Mouse (Mus musculus) lung, postnatal 0 days (tissue): Measurements from ENCODE around the gene Usb1. TPM values are rescaled to one million over a fixed set of nuclear protein-coding genes. Genes with fewer than 3 reads are reported as not detected.

Experiments used
- ATAC-seq: fragments of 200-750 bp; cut with Nextera tagmentation; 2 replicates; pipeline ENCODE4 v1.8.0; 2017; ENCODE audit warnings: moderate library complexity
- DNase-seq: peaks from one replicate; pipeline ENCODE4 v3.0.0-alpha.2; 2016; ENCODE audit warnings: low spot score
- H3K27ac ChIP-seq: fragments of 300-500 bp; sonication (generic); 2 replicates; pipeline ENCODE4 v1.5.1; 2014; ENCODE audit warnings: antibody characterized with exemption, mild to moderate bottlenecking, low read length, mixed read lengths
- H3K27me3 ChIP-seq: fragments of 300-500 bp; sonication (generic); replicated peaks from 2 replicates; pipeline ENCODE4 v1.6.1; 2014; ENCODE audit warnings: low read length, mixed read lengths; ENCODE audit not compliant: insufficient read depth
- H3K36me3 ChIP-seq: fragments of 300-500 bp; sonication (generic); 2 replicates; pipeline ENCODE4 v1.6.1; 2014; ENCODE audit warnings: low read length, mixed read lengths; ENCODE audit not compliant: insufficient read depth
- H3K4me1 ChIP-seq: fragments of 300-500 bp; sonication (generic); 2 replicates; pipeline ENCODE4 v1.6.1; 2014; ENCODE audit warnings: antibody characterized with exemption, low read depth, low read length, mixed read lengths; ENCODE audit not compliant: insufficient read depth
- H3K4me2 ChIP-seq: fragments of 300-500 bp; sonication (generic); replicated peaks from 2 replicates; pipeline ENCODE4 v1.6.1; 2014; ENCODE audit warnings: low read depth, mild to moderate bottlenecking, low read length, moderate library complexity, mixed read lengths
- H3K4me3 ChIP-seq: fragments of 300-500 bp; sonication (generic); 2 replicates; pipeline ENCODE4 v1.5.1; 2014; ENCODE audit warnings: low read depth, low read length
- H3K9ac ChIP-seq: fragments of 300-500 bp; sonication (generic); replicated peaks from 2 replicates; pipeline ENCODE4 v1.6.1; 2014; ENCODE audit warnings: low read depth, mild to moderate bottlenecking
- H3K9me3 ChIP-seq: fragments of 300-500 bp; sonication (generic); 2 replicates; pipeline ENCODE4 v1.6.1; 2016; ENCODE audit warnings: low read length, mixed read lengths
- CTCF ChIP-seq: IDR thresholded peaks from 2 replicates; pipeline ENCODE4 v1.5.1; 2016; ENCODE audit warnings: antibody characterized with exemption, mild to moderate bottlenecking
- EP300 ChIP-seq: IDR thresholded peaks from 2 replicates; pipeline ENCODE4 v1.6.1; 2016; ENCODE audit warnings: antibody characterized with exemption, mild to moderate bottlenecking, control low read depth
- WGBS: fragments of 180-500 bp; shearing (Covaris S2); extraction: QIAGEN DNeasy Blood & Tissue Kit; methylation state at CpG from one replicate; pipeline ENCODE4 v1.1.7; 2014; 5-methylcytosine and 5-hydroxymethylcytosine counted together
- polyA plus RNA-seq: library from polyadenylated mRNA; unstranded; fragments of >200 nt; fragmentation: Nextera tagmentation; extraction: Ambion mirVana; gene quantifications from 2 replicates; pipeline ENCODE4 v1.2.1, GENCODE M21; 2015

Usb1 gene
- polyA plus RNA-seq, 1 experiment from 2014 or later = 39.2 TPM

DNA sequence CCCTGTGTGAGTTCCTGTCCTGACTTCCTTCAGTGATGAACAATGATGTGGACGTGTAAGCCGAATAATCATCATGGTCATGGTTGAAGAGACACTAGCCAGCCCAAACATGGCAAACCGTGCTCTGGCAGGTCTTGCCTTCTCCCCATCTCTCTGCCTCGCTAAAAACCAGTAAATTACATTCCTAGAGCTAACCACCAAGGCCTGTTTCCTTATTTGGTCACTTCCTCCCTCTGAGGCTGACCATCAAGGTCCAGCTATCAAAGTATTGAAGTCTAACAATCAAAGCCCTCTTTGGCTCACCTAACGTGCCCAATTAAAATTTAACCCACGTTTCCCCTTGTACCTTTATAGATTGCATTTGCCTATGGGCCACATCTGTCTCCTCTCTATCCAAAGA is 30.2 kb downstream of the Usb1 start:
- no peak overlapping the region for H3K4me2 ChIP-seq
- H3K27ac ChIP-seq = no peak overlapping the region
- H3K36me3 ChIP-seq = no peaks in the 10 kb centered on the region
- no peaks in the 10 kb centered on the region for H3K9me3 ChIP-seq
- ATAC-seq (no peak), DNase-seq (no peak)
- H3K27me3 ChIP-seq = no peaks in the 10 kb centered on the region
- TF ChIP-seq CTCF = no peak
- no peak for TF ChIP-seq EP300
- no peak overlapping the region for H3K4me3 ChIP-seq
- 60% methylated on average over 6 of the region's 6 CpGs for WGBS
- peaks cover 5% of the 10 kb centered on the region for H3K4me1 ChIP-seq
- no peak overlapping the region for H3K9ac ChIP-seq

DNA sequence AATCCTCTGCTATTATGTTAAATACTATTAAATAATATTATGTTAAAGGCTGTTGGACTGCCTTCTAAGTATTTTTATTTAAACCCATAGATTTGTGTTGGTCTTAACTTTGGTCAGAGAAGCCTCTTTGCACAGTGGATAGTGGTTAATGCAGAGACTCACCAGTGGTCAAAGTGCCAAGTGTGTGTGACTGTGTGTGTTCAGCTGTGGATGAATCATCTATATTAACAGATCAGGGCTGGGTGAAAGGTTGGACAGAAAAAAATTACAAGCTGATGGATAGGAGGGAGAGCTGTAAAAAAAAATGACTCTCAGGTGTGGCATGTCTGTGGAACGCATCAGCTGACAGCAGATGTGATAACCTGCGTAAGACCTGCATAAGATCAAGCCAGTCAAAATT is 31.8 kb downstream of the Usb1 start:
- Histone ChIP-seq H3K9me3 (no peaks in the 10 kb centered on the region), H3K4me2 (no peak overlapping the region), H3K36me3 (no peaks in the 10 kb centered on the region), H3K4me1 (peaks cover 4% of the 10 kb centered on the region), H3K9ac (no peak overlapping the region), H3K27me3 (no peaks in the 10 kb centered on the region), H3K27ac (no peak overlapping the region), H3K4me3 (no peak overlapping the region)
- no peak for TF ChIP-seq CTCF
- TF ChIP-seq EP300 = no peak
- no peak for DNase-seq
- no peak for ATAC-seq
- WGBS = 91% methylated on average over 2 of the region's 2 CpGs

DNA sequence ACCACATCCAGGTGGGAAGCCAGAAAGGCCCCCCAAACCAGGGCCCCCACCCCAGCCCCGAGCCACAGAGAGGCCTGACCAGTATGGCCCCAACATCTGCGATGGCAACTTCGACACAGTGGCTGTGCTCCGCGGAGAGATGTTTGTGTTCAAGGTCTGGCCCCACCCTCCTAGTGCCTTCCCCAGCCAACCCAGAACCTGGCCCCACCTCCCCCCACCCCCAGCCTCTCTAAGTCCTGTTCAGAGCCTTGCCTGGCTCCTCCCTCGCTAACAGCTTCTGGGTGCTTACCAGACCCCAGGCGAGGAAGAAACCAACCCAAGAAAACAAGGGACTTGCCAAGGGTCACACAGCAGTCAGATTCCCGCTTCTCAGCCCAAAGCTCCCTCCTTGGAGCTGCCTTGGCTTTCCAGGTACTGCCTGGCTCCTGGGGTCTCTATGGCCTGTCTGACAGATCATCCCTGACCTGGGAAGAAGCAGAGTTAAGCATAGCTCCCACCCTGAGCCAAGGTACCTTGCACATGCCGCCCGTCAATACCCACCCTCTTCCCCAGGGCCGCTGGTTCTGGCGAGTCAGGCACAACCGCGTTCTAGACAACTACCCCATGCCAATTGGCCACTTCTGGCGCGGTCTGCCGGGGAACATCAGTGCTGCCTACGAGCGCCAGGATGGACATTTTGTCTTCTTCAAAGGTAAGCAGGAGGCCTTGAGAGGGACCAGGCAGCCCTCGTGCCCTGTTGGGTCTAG is 37.7 kb downstream of the Usb1 start:
- DNase-seq (peak; percentile 70), ATAC-seq (peak; percentile 83)
- Histone ChIP-seq H3K4me3 (no peak overlapping the region), H3K4me1 (peaks cover 6% of the 10 kb centered on the region; the same call in 1 of the 2 replicates), H3K27me3 (no peaks in the 10 kb centered on the region), H3K36me3 (no peaks in the 10 kb centered on the region), H3K27ac (no peak overlapping the region), H3K9me3 (no peaks in the 10 kb centered on the region), H3K4me2 (peak overlapping the region; percentile 46), H3K9ac (0 out of 2 replicates have a peak overlapping the region, but pooled peaks have one; percentile 8)
- 50% methylated on average over 20 of the region's 20 CpGs for whole genome bisulfite sequencing
- TF ChIP-seq EP300 (no peak), CTCF (no peak)

DNA sequence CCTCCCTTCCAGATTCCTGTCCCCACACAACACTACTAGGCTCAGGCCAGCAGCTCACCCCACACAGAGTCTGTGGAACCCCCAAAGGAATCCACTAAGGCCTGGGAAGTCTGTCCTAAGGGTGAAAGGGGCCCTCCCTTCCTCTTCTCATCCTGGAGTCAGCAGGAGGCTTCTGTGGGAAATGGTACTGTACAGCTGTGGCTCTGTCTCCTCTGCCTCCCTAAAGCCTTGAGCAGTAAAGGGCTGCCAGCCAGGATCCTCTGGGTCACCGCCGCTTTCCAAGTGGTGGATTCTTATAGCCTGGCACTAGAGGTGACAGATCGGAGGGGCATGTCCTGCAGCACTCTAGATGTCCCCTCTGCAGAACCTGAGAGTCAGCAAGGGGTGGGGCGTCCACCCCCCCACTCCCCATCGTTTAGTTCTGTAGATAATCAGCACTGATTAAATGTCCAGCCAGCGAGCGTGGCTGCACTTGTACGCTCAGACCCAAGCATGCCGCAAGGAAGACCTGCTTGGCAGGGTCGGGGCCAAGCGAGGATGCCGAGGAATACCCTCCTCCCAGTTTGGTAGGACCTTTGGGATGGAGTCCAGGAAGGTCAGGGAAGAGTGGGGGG is 41.4 kb downstream of the Usb1 start:
- H3K27ac ChIP-seq = no peak overlapping the region
- H3K4me2 ChIP-seq = no peak overlapping the region
- no peak overlapping the region for H3K4me3 ChIP-seq
- TF ChIP-seq CTCF (no peak), EP300 (no peak)
- H3K9ac ChIP-seq = no peak overlapping the region
- no peaks in the 10 kb centered on the region for H3K9me3 ChIP-seq
- H3K27me3 ChIP-seq = no peaks in the 10 kb centered on the region
- H3K4me1 ChIP-seq = peaks cover 11% of the 10 kb centered on the region; the same call in 1 of the 2 replicates
- DNase-seq = no peak
- H3K36me3 ChIP-seq = no peaks in the 10 kb centered on the region
- ATAC-seq = no peak
- WGBS = 52% methylated on average over 12 of the region's 12 CpGs

DNA sequence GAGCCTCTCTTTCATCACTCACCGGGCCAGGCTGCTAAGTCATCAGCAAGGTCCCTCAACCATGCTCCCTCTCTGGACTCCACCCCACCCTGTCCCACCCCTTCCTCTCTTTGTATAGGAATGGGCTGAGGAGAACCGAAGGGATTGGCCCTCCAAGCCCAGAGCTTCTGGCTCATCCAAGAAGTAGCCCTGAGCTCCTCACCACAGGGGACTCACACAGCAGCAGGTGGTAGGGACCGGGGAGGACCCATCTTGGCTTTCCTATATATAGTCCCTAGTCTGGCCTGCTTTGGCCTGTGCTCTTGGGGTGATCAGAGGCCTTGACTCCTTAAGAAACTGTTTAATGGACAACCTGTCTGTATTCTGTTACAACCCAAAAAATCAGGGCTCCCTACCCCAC is 42.3 kb downstream of the Usb1 start:
- Histone ChIP-seq H3K27me3 (no peaks in the 10 kb centered on the region), H3K4me3 (no peak overlapping the region), H3K4me1 (peaks cover 9% of the 10 kb centered on the region; the same call in 1 of the 2 replicates), H3K27ac (no peak overlapping the region), H3K4me2 (no peak overlapping the region), H3K9me3 (no peaks in the 10 kb centered on the region), H3K9ac (no peak overlapping the region), H3K36me3 (no peaks in the 10 kb centered on the region)
- peak; percentile 38 for DNase-seq
- WGBS = 63% methylated on average over 3 of the region's 3 CpGs
- 0 out of 2 replicates have a peak, but pooled peaks have one; percentile 6 for ATAC-seq
- no peak for TF ChIP-seq CTCF
- no peak for TF ChIP-seq EP300

DNA sequence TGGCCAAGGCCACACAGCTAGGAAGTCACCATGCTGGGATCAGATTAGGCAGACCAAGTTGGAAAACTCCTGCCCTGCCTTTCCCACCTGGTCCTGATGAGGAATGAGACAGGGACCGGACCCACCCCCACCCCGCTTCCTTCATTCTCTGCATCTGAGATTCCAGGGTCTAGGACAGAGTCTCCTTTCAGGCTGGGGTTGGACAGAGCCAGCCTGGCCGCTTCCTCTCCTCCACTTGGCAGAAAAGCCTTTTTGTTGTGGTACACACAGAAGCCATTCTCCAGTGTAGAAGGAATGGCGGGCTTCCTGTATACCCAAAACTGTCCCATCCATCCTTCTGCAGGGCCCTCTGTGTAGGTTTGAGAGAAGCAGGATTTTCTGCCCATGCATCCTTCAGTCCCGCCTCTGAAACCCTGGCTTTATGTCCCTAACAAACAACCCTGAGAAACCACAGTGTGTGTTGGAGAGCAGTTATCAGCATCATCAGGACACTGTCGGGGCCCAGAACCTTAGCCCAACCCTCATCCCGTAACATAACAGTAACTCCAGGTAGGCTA is 43.4 kb downstream of the Usb1 start:
- Histone ChIP-seq H3K4me2 (no peak overlapping the region), H3K36me3 (no peaks in the 10 kb centered on the region), H3K4me3 (no peak overlapping the region), H3K9me3 (no peaks in the 10 kb centered on the region), H3K27me3 (no peaks in the 10 kb centered on the region), H3K4me1 (peaks cover 5% of the 10 kb centered on the region; the same call in 1 of the 2 replicates), H3K27ac (no peak overlapping the region), H3K9ac (no peak overlapping the region)
- TF ChIP-seq CTCF (no peak), EP300 (no peak)
- 78% methylated on average over 7 of the region's 7 CpGs for WGBS
- DNase-seq (no peak), ATAC-seq (no peak)
